Mouse (Mus musculus): ENCODE measurements at regions not wholly inside any gene's neighbourhood (a gene's known extent, or its start where the extent isn't known, plus 50 kb on each side); places are given as distances from the start of the nearest gene placed in this dataset.

DNA sequence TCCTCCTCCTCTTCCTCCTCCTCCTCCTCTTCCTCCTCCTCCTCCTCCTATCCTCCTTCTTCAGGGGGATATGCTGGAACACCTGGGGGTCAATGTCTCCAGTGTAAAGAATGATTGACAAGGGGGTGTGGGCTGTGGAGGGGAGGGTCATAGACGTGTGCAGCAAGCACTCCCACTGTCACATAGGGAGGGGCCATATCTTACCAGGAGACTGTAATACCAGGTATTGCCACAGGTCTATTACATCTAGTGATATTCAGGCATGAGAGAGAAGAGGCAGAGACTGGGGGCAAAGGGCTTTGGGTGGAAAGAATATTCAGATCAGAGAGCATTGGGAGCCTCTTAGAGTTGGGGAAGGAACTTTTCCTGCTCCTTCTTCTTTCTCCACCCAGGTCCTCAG lies 102.3 kb downstream of the Ets2 start:
- TF ChIP-seq POLR2A (IDR thresholded peaks at IDR 0.05; ENCODE audit: extremely low read depth, insufficient read depth, low read length) (no peak), CTCF (IDR thresholded peaks at IDR 0.05; ENCODE audit: low read depth, low read length) (no peak)
